Mouse (Mus musculus) erythroblast, embryonic 14.5 days (primary cell): ENCODE results near the gene Slc22a5. TPM values are rescaled to one million over a fixed set of nuclear protein-coding genes. Genes with fewer than 3 reads are reported as not detected.

Experiments
- H3K27me3 ChIP-seq: 2 replicates; pipeline ENCODE4 v1.6.1; 2012; ENCODE audit warnings: inconsistent platforms; ENCODE audit not compliant: control insufficient read depth
- H3K36me3 ChIP-seq: 2 replicates; pipeline ENCODE4 v1.6.1; 2012; ENCODE audit warnings: mild to moderate bottlenecking, inconsistent platforms; ENCODE audit not compliant: control insufficient read depth
- H3K4me1 ChIP-seq: 2 replicates; pipeline ENCODE4 v1.6.1; 2012; ENCODE audit warnings: inconsistent platforms; ENCODE audit not compliant: control insufficient read depth
- H3K4me3 ChIP-seq: replicated peaks from 2 replicates; pipeline ENCODE3; 2012; ENCODE audit warnings: moderate library complexity, mild to moderate bottlenecking, inconsistent platforms
- H3K9me3 ChIP-seq: 2 replicates; pipeline ENCODE4 v1.6.1; 2012; ENCODE audit warnings: low read length, inconsistent platforms, mixed read lengths; ENCODE audit not compliant: control insufficient read depth
- GATA1 ChIP-seq: IDR thresholded peaks from 2 replicates; pipeline ENCODE4 v1.6.1; 2012; ENCODE audit warnings: low read length, inconsistent platforms, mixed read lengths
- TAL1 ChIP-seq: IDR thresholded peaks from 3 replicates; pipeline ENCODE4 v1.6.1; 2012; ENCODE audit warnings: low read length, inconsistent platforms, mixed read lengths
- polyA plus RNA-seq: library from polyadenylated mRNA; stranded (reverse); fragments of >175 nt; gene quantifications from 2 replicates; pipeline ENCODE4 v1.2.3, GENCODE M21; 2012

The Slc22a5 gene
- polyA plus RNA-seq, 1 experiment, result not detected

DNA sequence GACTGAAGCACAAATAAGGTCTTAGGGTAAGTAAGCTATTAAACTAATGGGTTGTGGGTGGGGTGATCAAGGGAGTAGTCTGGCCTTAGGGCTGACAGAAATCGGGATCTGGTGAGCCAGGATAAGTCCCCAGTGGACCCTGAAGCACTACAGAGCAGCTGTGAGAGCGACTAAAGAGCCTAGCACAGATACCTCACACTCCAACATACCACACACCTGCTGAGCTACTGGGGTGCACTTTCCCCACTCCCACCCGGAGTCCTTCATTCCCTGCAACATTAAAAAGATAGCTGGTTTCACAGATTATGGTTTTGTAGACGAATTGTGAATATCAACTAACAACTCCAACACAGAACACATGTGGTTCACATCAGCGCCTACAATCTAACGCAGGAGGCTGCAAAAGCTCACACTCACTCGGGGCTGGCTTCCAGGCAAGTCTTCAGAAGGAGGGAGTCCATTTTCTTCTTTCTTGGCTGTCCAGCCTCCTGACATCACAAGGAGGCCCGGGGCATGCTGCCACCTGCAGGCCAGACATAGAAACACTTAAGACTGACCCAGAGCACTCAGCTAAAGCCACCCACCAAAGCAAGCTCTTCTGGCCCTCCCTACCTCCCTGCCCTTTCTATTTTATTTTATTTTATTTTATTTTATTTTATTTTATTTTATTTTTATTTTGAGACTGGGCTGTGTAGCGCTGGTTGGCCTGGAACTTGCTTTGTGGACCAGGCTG lies 41.7 kb downstream of the Slc22a5 start:
- Histone ChIP-seq H3K9me3 (no peaks in the 10 kb centered on the region), H3K4me3 (no peak overlapping the region), H3K4me1 (no peaks in the 10 kb centered on the region; the same call in 1 of the 2 replicates)

DNA sequence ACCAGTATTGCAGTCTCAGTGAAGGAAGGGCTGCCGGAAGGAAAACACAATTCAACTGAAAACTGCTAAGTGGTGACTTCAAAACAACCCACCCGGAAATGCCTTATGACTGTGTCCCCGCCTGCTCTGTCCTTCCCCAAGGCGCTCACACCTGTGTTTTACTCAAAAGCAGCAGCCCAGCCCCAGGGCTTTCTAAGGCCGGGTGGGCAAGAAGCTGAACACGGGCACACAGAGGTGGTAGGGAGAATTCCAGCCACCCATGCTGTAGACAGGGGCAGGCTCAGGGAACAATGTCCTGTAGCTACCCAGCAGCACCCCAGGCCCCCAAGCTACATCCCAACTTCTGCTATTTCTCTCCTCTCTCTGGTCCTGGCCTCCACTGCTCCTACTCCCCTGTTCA lies 45.8 kb downstream of the Slc22a5 start:
- Histone ChIP-seq H3K4me1 (peaks cover 1% of the 10 kb centered on the region), H3K4me3 (no peak overlapping the region), H3K9me3 (no peaks in the 10 kb centered on the region), H3K27me3 (no peaks in the 10 kb centered on the region), H3K36me3 (no peaks in the 10 kb centered on the region)
- TF ChIP-seq TAL1 (no peak), GATA1 (no peak)

More for the DNA sequence above, 41.7 kb downstream of the Slc22a5 start:
- TF ChIP-seq TAL1, result no peak
- TF ChIP-seq GATA1, result no peak
- H3K36me3 ChIP-seq, result no peaks in the 10 kb centered on the region
- H3K27me3 ChIP-seq, result no peaks in the 10 kb centered on the region

DNA sequence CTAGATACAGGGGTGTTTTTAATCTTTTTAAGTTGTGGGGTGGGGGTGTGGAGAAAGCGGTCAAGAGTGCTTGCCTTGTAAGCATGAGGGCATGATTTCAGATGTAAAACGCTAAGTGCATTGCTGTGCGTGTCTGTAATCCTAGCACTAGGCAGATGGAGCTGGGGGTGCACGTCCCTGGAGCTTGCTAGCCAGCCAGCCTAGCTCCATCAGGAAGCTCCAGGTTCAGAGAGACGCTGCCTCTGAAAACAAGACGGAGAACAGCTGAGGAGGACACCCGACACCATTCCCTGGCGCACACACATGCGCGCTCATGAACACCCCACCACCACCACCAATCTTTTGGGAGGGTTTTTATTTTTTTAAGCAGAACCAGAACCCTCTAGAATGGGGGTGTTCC lies 48.4 kb downstream of the Slc22a5 start:
- Histone ChIP-seq H3K4me1 (peaks cover 1% of the 10 kb centered on the region; the same call in 1 of the 2 replicates), H3K9me3 (no peaks in the 10 kb centered on the region), H3K27me3 (no peaks in the 10 kb centered on the region), H3K4me3 (no peak overlapping the region), H3K36me3 (no peaks in the 10 kb centered on the region)
- TF ChIP-seq GATA1 (no peak), TAL1 (no peak)

DNA sequence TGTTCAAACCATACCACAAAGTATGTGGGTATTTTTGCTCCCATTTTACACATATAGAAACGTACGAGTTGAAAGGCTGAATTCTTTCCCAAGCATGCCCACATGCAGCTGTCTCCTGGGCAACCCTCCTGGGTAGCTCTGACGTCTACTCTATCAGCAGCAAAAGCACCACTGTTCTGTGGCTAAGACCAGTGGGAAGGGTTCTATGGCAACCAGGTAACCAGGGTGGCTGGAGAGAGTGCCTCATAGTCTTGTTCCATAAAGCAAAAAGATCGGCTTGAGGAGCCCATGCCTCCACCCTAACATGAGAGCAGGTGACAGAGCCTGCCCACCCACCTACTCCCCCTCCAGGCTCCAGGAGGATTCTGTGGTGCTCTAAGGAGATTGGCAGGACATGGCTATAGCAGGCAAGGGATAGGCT lies 49.3 kb downstream of the Slc22a5 start:
- Histone ChIP-seq H3K9me3 (no peaks in the 10 kb centered on the region), H3K36me3 (no peaks in the 10 kb centered on the region), H3K4me3 (no peak overlapping the region), H3K4me1 (peaks cover 1% of the 10 kb centered on the region; the same call in 1 of the 2 replicates), H3K27me3 (no peaks in the 10 kb centered on the region)
- no peak for TF ChIP-seq GATA1
- no peak for TF ChIP-seq TAL1

DNA sequence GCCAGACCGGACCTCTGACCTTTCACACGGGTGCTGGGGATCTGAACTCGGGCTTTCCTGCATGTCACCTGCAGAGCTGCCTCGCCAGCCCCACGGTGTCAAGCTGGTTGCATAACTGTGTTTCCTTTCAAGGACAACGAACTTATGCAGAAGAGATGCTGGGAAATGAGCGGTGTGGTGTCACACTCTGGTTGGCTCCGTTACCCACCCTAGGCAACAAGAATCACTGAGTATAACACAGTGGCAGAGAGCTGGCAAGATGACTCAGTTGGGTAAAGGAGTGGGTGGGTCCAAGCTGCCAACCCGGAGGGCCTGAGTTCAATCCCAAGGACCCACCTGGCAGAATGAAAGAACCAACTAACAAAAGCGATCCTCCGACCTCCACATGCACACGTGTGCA lies 49.9 kb downstream of the Slc22a5 start:
- TF ChIP-seq GATA1, result no peak
- no peak for TF ChIP-seq TAL1
- H3K4me1 ChIP-seq, result peaks cover 1% of the 10 kb centered on the region; the same call in 1 of the 2 replicates
- no peaks in the 10 kb centered on the region for H3K9me3 ChIP-seq
- H3K36me3 ChIP-seq, result no peaks in the 10 kb centered on the region
- no peaks in the 10 kb centered on the region for H3K27me3 ChIP-seq
- H3K4me3 ChIP-seq, result no peak overlapping the region

DNA sequence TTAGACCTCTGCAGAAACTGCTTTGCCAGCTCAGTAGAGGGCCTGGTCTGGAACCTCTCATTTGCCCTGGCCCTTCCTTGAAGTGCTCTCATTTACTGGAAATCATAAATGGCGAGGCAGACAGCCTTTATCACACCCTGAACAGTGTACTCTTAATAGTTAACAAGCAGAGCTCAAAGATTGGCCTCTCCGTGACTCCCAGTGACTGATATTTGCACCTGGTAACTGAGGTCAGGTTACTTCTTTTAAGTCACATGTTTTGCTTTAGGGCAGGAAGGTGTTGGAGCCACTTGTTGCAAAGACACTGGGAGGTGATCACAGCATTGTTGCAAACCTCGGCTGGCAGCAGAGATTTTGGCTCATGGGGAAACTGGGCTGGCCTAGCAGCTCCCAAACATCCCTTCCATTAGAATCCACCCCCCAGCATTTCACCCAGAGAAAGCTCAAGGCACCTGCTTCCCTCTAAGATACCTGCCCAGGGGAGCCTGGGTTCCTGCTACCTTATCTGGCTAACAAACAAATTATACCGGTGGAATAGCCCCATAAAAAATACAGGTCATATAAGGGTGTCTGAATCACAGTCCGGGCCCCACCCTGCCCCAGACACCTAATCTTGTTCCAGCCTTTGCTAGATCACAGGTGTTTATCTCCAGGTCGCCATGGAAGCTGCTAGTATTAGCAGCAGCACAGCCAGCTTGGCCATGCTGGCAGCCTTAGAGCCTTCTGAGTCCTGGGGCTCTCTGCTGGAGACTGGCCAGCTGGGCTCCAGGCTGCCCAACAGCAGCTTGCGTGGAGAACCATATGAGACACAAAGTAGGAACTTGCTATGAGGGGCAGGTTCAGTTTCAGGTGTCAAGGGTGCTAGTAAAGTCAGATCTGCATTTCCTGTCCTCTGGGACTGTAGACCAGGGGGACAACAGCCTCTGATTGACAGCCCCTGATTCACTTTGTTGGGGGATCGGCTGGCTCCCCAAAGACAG lies 51.5 kb downstream of the Slc22a5 start:
- Histone ChIP-seq H3K27me3 (no peaks in the 10 kb centered on the region), H3K4me3 (no peak overlapping the region), H3K4me1 (peaks cover 4% of the 10 kb centered on the region), H3K9me3 (no peaks in the 10 kb centered on the region), H3K36me3 (no peaks in the 10 kb centered on the region)
- TF ChIP-seq TAL1 (no peak), GATA1 (no peak)

DNA sequence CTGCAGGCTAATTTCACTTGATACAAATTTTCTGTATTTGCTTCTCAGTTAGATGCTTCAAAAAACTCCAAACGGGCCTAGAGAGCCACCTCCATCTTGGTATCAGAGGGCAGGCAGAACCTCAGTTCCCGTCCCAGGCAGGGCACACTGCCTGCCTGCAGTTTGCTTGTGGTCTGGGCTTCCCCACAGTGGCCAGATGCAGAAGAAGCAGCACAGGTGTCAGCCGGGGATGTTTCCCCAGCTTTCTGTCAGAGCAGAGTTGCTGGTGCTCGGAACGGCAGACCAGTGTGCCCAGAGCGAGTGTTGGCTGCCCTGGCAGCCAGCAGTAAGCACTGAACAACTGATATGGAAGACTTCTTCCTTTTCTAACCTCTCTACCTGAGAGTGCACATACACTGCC lies 52.3 kb downstream of the Slc22a5 start:
- TF ChIP-seq TAL1, result no peak
- TF ChIP-seq GATA1, result no peak

DNA sequence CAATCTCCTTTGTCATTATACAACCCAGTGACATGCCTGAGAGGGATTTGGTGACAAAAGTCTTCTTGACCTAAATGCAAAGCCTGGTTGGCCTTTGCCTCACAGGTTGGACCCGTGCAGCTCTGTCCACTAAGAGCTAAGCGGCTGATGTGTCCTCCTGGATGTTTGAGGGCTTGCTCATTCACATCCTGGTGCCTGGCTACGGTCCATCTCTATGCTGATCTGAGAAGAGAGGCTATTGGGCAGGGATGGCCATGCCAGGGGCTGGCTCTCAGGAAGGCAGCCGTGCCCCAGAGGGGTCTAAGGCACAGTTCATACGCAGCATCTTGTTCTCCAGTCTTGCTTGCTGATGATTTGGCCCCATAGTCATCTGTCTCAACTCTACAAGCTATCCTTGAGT lies 53.7 kb downstream of the Slc22a5 start:
- Histone ChIP-seq H3K27me3 (no peaks in the 10 kb centered on the region), H3K36me3 (no peaks in the 10 kb centered on the region), H3K9me3 (no peaks in the 10 kb centered on the region), H3K4me3 (no peak overlapping the region), H3K4me1 (peaks cover 2% of the 10 kb centered on the region)
- no peak for TF ChIP-seq TAL1
- no peak for TF ChIP-seq GATA1

More for the DNA sequence above, 52.3 kb downstream of the Slc22a5 start:
- Histone ChIP-seq H3K27me3 (no peaks in the 10 kb centered on the region), H3K4me3 (no peak overlapping the region), H3K36me3 (no peaks in the 10 kb centered on the region), H3K4me1 (peaks cover 2% of the 10 kb centered on the region), H3K9me3 (no peaks in the 10 kb centered on the region)
